In the genomic region with DNA sequence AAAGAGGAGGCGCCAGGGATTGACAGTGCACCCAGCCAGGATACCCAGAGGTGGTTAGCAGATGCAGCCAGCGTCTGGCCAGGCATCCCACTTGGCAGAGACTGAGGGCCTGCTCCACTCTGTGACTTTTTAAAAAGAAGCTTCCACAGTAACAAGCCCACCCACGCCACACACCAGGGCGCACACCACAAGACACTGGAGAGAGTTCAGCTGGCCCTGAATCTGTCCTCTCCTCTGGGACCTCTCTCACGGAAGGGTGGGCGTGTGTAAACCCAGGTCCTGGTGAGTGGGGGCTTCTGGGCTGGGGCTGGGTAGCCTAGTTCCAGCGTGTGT, we compare ENCODE assay signal across 10 mouse cellular contexts. TPM values are rescaled to one million over a fixed set of nuclear protein-coding genes. Genes with fewer than 3 reads are reported as not detected.
DNase-seq lines count a peak whose midpoint lies in the region; ATAC-seq and TF ChIP-seq lines count a peak whose summit lies in the region.
"Had no signal": no experiment of that assay in that cellular context is flagged by ENCODE, and none has a peak within 500 bp of the region (broad histone marks: within the 10 kb centered on the region; RNA-seq: fewer than 3 reads in every experiment).

No protein-coding gene starts in this region.

- peak overlapping the region; percentile 63 for H3K4me3 ChIP-seq in lung, adult 2 months (replicated peaks; ENCODE audit: extremely low read depth, low read depth, low read length)
- peak overlapping the region; percentile 54 for H3K4me3 ChIP-seq in forebrain, embryonic 10.5 days
- H3K4me3 ChIP-seq in limb, embryonic 12.5 days (replicated peaks): peak overlapping the region; percentile 53
- H3K4me3 ChIP-seq in neural tube, embryonic 13.5 days: peak overlapping the region; percentile 39

- peak overlapping the region; percentile 89 for H3K9ac ChIP-seq in limb, embryonic 12.5 days (replicated peaks)
- H3K9ac ChIP-seq in neural tube, embryonic 13.5 days: peak overlapping the region; percentile 72

- H3K4me1 ChIP-seq in lung, adult 2 months (ENCODE audit: control insufficient read depth, insufficient read depth, low read length): peaks cover 17% of the 10 kb centered on the region
- peaks cover 32% of the 10 kb centered on the region for H3K4me1 ChIP-seq in forebrain, embryonic 10.5 days
- peaks cover 44% of the 10 kb centered on the region for H3K4me1 ChIP-seq in limb, embryonic 12.5 days (replicated peaks)
- peaks cover 25% of the 10 kb centered on the region for H3K4me1 ChIP-seq in neural tube, embryonic 13.5 days (replicated peaks)

- H3K9me3 ChIP-seq in forebrain, embryonic 10.5 days: no peaks in the 10 kb centered on the region
- no peaks in the 10 kb centered on the region for H3K9me3 ChIP-seq in limb, embryonic 12.5 days
- no peaks in the 10 kb centered on the region for H3K9me3 ChIP-seq in neural tube, embryonic 13.5 days

- TF ChIP-seq CTCF in lung, adult 2 months (IDR thresholded peaks at IDR 0.05; ENCODE audit: insufficient read depth, low read length): no peak

- intact Hi-C loops in left cerebral cortex, postnatal 25 days (cut with DNase I): no loop called here

- peaks cover 53% of the 10 kb centered on the region for H3K27me3 ChIP-seq in forebrain, embryonic 10.5 days (ENCODE audit: poor library complexity, severe bottlenecking)
- peaks cover 7% of the 10 kb centered on the region; the same call in 1 of the 2 replicates for H3K27me3 ChIP-seq in limb, embryonic 12.5 days
- peaks cover 7% of the 10 kb centered on the region; the same call in 1 of the 2 replicates for H3K27me3 ChIP-seq in neural tube, embryonic 13.5 days

- 50% methylated on average over 7 of the region's 7 CpGs for WGBS in lung, adult 2 months
- WGBS in forebrain, embryonic 10.5 days: 55% methylated on average over 7 of the region's 7 CpGs
- WGBS in limb, embryonic 12.5 days: 51% methylated on average over 7 of the region's 7 CpGs
- 66% methylated on average over 7 of the region's 7 CpGs for WGBS in neural tube, embryonic 13.5 days

- peak; percentile 32 for ATAC-seq in limb, embryonic 12.5 days (ENCODE audit: insufficient number of reproducible peaks, insufficient read depth, low FRiP score, low TSS enrichment, low read depth)
- ATAC-seq in neural tube, embryonic 13.5 days (ENCODE audit: low read depth): peak; percentile 51
- ATAC-seq: activated CD4-positive, CD25-positive, alpha-beta regulatory T cell, adult 4 months had no signal

- H3K27ac ChIP-seq in forebrain, embryonic 10.5 days: peak overlapping the region; percentile 91
- peak overlapping the region; percentile 83 for H3K27ac ChIP-seq in limb, embryonic 12.5 days
- no peak overlapping the region for H3K27ac ChIP-seq in neural tube, embryonic 13.5 days (replicated peaks)

- 0 out of 2 replicates have a peak, but pooled peaks cover 4% of the 10 kb centered on the region for H3K36me3 ChIP-seq in forebrain, embryonic 10.5 days (replicated peaks)
- H3K36me3 ChIP-seq in limb, embryonic 12.5 days: 0 out of 2 replicates have a peak, but pooled peaks cover 13% of the 10 kb centered on the region
- H3K36me3 ChIP-seq in neural tube, embryonic 13.5 days: no peaks in the 10 kb centered on the region

- peak overlapping the region; percentile 78 for H3K4me2 ChIP-seq in limb, embryonic 12.5 days
- peak overlapping the region; percentile 54 for H3K4me2 ChIP-seq in neural tube, embryonic 13.5 days

- no peak for TF ChIP-seq POLR2A in lung, adult 2 months (IDR thresholded peaks at IDR 0.05; ENCODE audit: borderline replicate concordance, extremely low read depth, low read depth, low read length)

- no peak for DNase-seq in lung, adult 2 months
- DNase-seq in lung, postnatal 36 days: no peak
- no peak for DNase-seq in forebrain, embryonic 10.5 days (ENCODE audit: extremely low spot score, low spot score)
- no peak for DNase-seq in ovary, adult 18-20 months (ENCODE audit: low spot score)
- no peak for DNase-seq in T-cell, adult 2 months (ENCODE audit: low spot score)
- DNase-seq in left cerebral cortex, postnatal 25 days (ENCODE audit: low spot score in 2 of 2): no peak

RNA-seq across cellular contexts. Expression of gene Ltbr, which starts 0.5 kb away (rescaled TPM):
- 107 and 116 TPM in 2 replicates for polyA plus RNA-seq in lung, adult 2 months (2012; rRNA removed)
- polyA plus RNA-seq in forebrain, embryonic 10.5 days (2016; fragmentation: Nextera tagmentation; extraction: Ambion mirVana): 16.1 and 17.2 TPM in 2 replicates
- polyA plus RNA-seq in limb, embryonic 12.5 days (2016; fragmentation: Nextera tagmentation; extraction: Ambion mirVana): 37.3 and 38.6 TPM in 2 replicates
- 16.3 and 17.5 TPM in 2 replicates for polyA plus RNA-seq in neural tube, embryonic 13.5 days (2015; fragmentation: Nextera tagmentation; extraction: Ambion mirVana)
- total RNA-seq in left cerebral cortex, postnatal 25 days (2021): 1 to 10 TPM; 8.1 to 9.9 TPM
- polyA plus RNA-seq: activated CD4-positive, CD25-positive, alpha-beta regulatory T cell, adult 4 months had no signal

RNA-seq across cellular contexts. Expression of gene Scnn1a, which starts 6.3 kb away (rescaled TPM):
- polyA plus RNA-seq in lung, adult 2 months (2012; rRNA removed): 245 and 249 TPM in 2 replicates
- 0.20 and 0.30 TPM in 2 replicates for polyA plus RNA-seq in forebrain, embryonic 10.5 days (2016; fragmentation: Nextera tagmentation; extraction: Ambion mirVana)
- polyA plus RNA-seq in limb, embryonic 12.5 days (2016; fragmentation: Nextera tagmentation; extraction: Ambion mirVana): 1.0 and 1.3 TPM in 2 replicates
- polyA plus RNA-seq in neural tube, embryonic 13.5 days (2015; fragmentation: Nextera tagmentation; extraction: Ambion mirVana): 0.36 and 0.63 TPM in 2 replicates
- 1 to 10 TPM; 2.4 to 2.6 TPM for total RNA-seq in left cerebral cortex, postnatal 25 days (2021)
- polyA plus RNA-seq: activated CD4-positive, CD25-positive, alpha-beta regulatory T cell, adult 4 months had no signal

RNA-seq across cellular contexts. Expression of gene Tuba3a, which starts 28.4 kb away (rescaled TPM):
- 0.17 and 0.19 TPM in 2 replicates for polyA plus RNA-seq in lung, adult 2 months (2012; rRNA removed)
- polyA plus RNA-seq in forebrain, embryonic 10.5 days (2016; fragmentation: Nextera tagmentation; extraction: Ambion mirVana): 0.12 TPM in 1 of 2 replicates, not detected in the other
- 0.56 and 0.60 TPM in 2 replicates for polyA plus RNA-seq in limb, embryonic 12.5 days (2016; fragmentation: Nextera tagmentation; extraction: Ambion mirVana)
- polyA plus RNA-seq in neural tube, embryonic 13.5 days (2015; fragmentation: Nextera tagmentation; extraction: Ambion mirVana): not detected in 2 replicates
- not detected for total RNA-seq in left cerebral cortex, postnatal 25 days (2021)
- total RNA-seq: layer of hippocampus, postnatal 25 days had no signal

RNA-seq across cellular contexts. Expression of gene Tnfrsf1a, which starts 35.0 kb away (rescaled TPM):
- polyA plus RNA-seq in lung, adult 2 months (2012; rRNA removed): 186 and 200 TPM in 2 replicates
- 24.1 and 24.4 TPM in 2 replicates for polyA plus RNA-seq in forebrain, embryonic 10.5 days (2016; fragmentation: Nextera tagmentation; extraction: Ambion mirVana)
- polyA plus RNA-seq in limb, embryonic 12.5 days (2016; fragmentation: Nextera tagmentation; extraction: Ambion mirVana): 50.2 and 50.3 TPM in 2 replicates
- polyA plus RNA-seq in neural tube, embryonic 13.5 days (2015; fragmentation: Nextera tagmentation; extraction: Ambion mirVana): 17.5 and 21.5 TPM in 2 replicates
- total RNA-seq in left cerebral cortex, postnatal 25 days (2021): 10 to 100 TPM; 11.5 to 12.7 TPM

Comparison
In these comparisons a context has a peak if more than half of its experiments do, and no peak if none do; other contexts are left out.
1. RNA of gene Scnn1a, which starts 6.3 kb away (polyA plus RNA-seq): 245 to 249 TPM in lung, adult 2 months; 1.0 to 1.3 TPM in limb, embryonic 12.5 days, 0.36 to 0.63 TPM in neural tube, embryonic 13.5 days and 0.20 to 0.30 TPM in forebrain, embryonic 10.5 days; every median in the first group is over 100 times any median in the second.
2. Peak in every context shown above with its lines, with median percentiles within 50 percentile points of each other: H3K4me3 ChIP-seq.